In genomic region chr5:119359709-119360108, GRCm38 (mm10) we compare ENCODE assay signal across 15 mouse cellular contexts.
DNase-seq lines count a peak whose midpoint lies in the region; ATAC-seq lines count a peak whose summit lies in the region.
"Had no signal": no experiment of that assay in that cellular context is flagged by ENCODE, and none has a peak within 500 bp of the region (broad histone marks: within the 10 kb centered on the region; RNA-seq: fewer than 3 reads in every experiment).

No protein-coding gene starts in this region.

- H3K4me3 ChIP-seq in heart, embryonic 12.5 days, result no peak overlapping the region
- H3K4me3 ChIP-seq in heart, embryonic 11.5 days (ENCODE audit: low read depth, low read length), result no peak overlapping the region
- H3K4me3 ChIP-seq in megakaryocyte, embryonic 14.5 days (replicated peaks), result peak overlapping the region; percentile 75
- H3K4me3 ChIP-seq: embryonic facial prominence, embryonic 15.5 days; layer of hippocampus, adult 2 months; limb, embryonic 15.5 days; midbrain, embryonic 15.5 days had no signal

- WGBS in heart, embryonic 12.5 days, result 21% methylated on average over 5 of the region's 5 CpGs
- 12% methylated on average over 5 of the region's 5 CpGs for WGBS in heart, embryonic 11.5 days (ENCODE audit: insufficient replicate concordance)

- H3K27me3 ChIP-seq in heart, embryonic 12.5 days (replicated peaks), result no peaks in the 10 kb centered on the region
- no peaks in the 10 kb centered on the region for H3K27me3 ChIP-seq in heart, embryonic 11.5 days (ENCODE audit: control insufficient read depth, insufficient read depth, low read length)
- H3K27me3 ChIP-seq in megakaryocyte, embryonic 14.5 days (replicated peaks), result no peaks in the 10 kb centered on the region
- H3K27me3 ChIP-seq: CH12.LX; embryonic facial prominence, embryonic 15.5 days; midbrain, embryonic 15.5 days had no signal

- peaks cover 3% of the 10 kb centered on the region for H3K4me1 ChIP-seq in heart, embryonic 12.5 days (replicated peaks)
- no peaks in the 10 kb centered on the region for H3K4me1 ChIP-seq in heart, embryonic 11.5 days (ENCODE audit: control insufficient read depth, insufficient read depth, low read length)
- H3K4me1 ChIP-seq in megakaryocyte, embryonic 14.5 days, result peaks cover 4% of the 10 kb centered on the region; the same call in 1 of the 2 replicates
- H3K4me1 ChIP-seq: embryonic facial prominence, embryonic 15.5 days; midbrain, embryonic 15.5 days had no signal

- no peak overlapping the region for H3K9ac ChIP-seq in heart, embryonic 12.5 days
- no peak overlapping the region for H3K9ac ChIP-seq in heart, embryonic 11.5 days (ENCODE audit: low read depth, low read length)
- H3K9ac ChIP-seq: embryonic facial prominence, embryonic 15.5 days; limb, embryonic 15.5 days; midbrain, embryonic 15.5 days had no signal

- H3K9me3 ChIP-seq in heart, embryonic 12.5 days (replicated peaks), result no peaks in the 10 kb centered on the region
- H3K9me3 ChIP-seq in heart, embryonic 11.5 days (replicated peaks; ENCODE audit: control insufficient read depth, low read length), result no peaks in the 10 kb centered on the region
- peaks cover 11% of the 10 kb centered on the region; the same call in 1 of the 2 replicates for H3K9me3 ChIP-seq in megakaryocyte, embryonic 14.5 days
- H3K9me3 ChIP-seq: embryonic facial prominence, embryonic 15.5 days; limb, embryonic 15.5 days; midbrain, embryonic 15.5 days had no signal

- peak; percentile 29 for DNase-seq in 3134 (ENCODE audit: extremely low read depth, insufficient read length, low spot score)
- DNase-seq in adrenal gland, postnatal 25 days, result peak; percentile 36
- DNase-seq in cerebellum, adult 9-11 months, result no peak
- DNase-seq in cerebellum, postnatal 4 days (ENCODE audit: low spot score in 2 of 2), result no peak
- no peak for DNase-seq in left cerebral cortex, adult 8-10 months (ENCODE audit: low spot score in 2 of 2)
- DNase-seq: cerebellum, adult 2 months had no signal

- H3K36me3 ChIP-seq in heart, embryonic 12.5 days, result no peaks in the 10 kb centered on the region
- H3K36me3 ChIP-seq in heart, embryonic 11.5 days (ENCODE audit: control insufficient read depth, insufficient read depth, low read length), result no peaks in the 10 kb centered on the region
- no peaks in the 10 kb centered on the region for H3K36me3 ChIP-seq in megakaryocyte, embryonic 14.5 days (replicated peaks; ENCODE audit: low read length)
- H3K36me3 ChIP-seq: embryonic facial prominence, embryonic 15.5 days; limb, embryonic 15.5 days; midbrain, embryonic 15.5 days had no signal

- no peak for ATAC-seq in heart, embryonic 12.5 days (ENCODE audit: insufficient number of reproducible peaks, low FRiP score)
- ATAC-seq in heart, embryonic 11.5 days (replicated peaks; ENCODE audit: insufficient number of reproducible peaks, low FRiP score, low TSS enrichment), result no peak
- ATAC-seq: hindbrain, embryonic 16.5 days; midbrain, embryonic 15.5 days had no signal

- 0 out of 2 replicates have a peak overlapping the region, but pooled peaks have one; percentile 55 for H3K27ac ChIP-seq in heart, embryonic 12.5 days (ENCODE audit: poor library complexity, severe bottlenecking)
- no peak overlapping the region for H3K27ac ChIP-seq in heart, embryonic 11.5 days (ENCODE audit: low read depth, low read length)
- H3K27ac ChIP-seq: embryonic facial prominence, embryonic 15.5 days; layer of hippocampus, adult 2 months; limb, embryonic 15.5 days; midbrain, embryonic 15.5 days had no signal

- peak overlapping the region; percentile 34 for H3K4me2 ChIP-seq in heart, embryonic 12.5 days
- no peak overlapping the region for H3K4me2 ChIP-seq in heart, embryonic 11.5 days
- H3K4me2 ChIP-seq: embryonic facial prominence, embryonic 15.5 days; limb, embryonic 15.5 days; midbrain, embryonic 15.5 days had no signal

Comparison
In these comparisons a context has a peak if more than half of its experiments do, and no peak if none do; other contexts are left out.
1. DNase-seq: peak in 3134 (single experiment) and adrenal gland, postnatal 25 days (single experiment); none in cerebellum, adult 9-11 months (single experiment), cerebellum, postnatal 4 days (0 of 2) and left cerebral cortex, adult 8-10 months (0 of 2).